Mouse (Mus musculus): Measurements from ENCODE around the gene Atg14. TPM values are rescaled to one million over a fixed set of nuclear protein-coding genes. Genes with fewer than 3 reads are reported as not detected.

Atg14 gene
- polyA plus RNA-seq, 1 experiment from 2014 or later = 13.9 TPM

DNA sequence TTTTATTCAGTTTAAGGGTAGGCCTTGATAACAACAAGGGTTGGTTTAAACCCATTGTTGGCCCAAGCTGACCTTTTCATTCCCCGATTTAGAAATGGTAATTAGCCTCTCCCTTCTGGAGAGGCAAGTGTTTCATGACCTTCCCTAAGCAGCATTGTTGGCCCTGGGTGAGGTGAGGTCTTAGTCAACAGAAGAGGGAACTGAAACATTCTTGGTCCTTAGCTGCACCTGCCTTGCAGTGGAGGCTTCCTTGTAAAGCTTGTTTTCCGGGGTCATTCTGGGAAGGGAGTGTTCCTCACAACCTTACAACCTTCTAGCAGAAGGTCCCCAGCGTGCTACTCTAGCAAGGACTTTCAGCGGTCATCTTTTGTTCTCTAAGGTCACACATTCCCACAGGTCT is 2.3 kb upstream of the Atg14 start:
- Histone ChIP-seq H3K4me1 (replicated peaks; ENCODE audit: insufficient read depth, low read length) (no peaks in the 10 kb centered on the region), H3K9me3 (replicated peaks; ENCODE audit: low read length) (no peaks in the 10 kb centered on the region), H3K27ac (no peak overlapping the region), H3K4me2 (ENCODE audit: low read length) (no peak overlapping the region), H3K27me3 (ENCODE audit: insufficient read depth, low read length) (no peaks in the 10 kb centered on the region), H3K9ac (ENCODE audit: low read depth, low read length) (no peak overlapping the region), H3K36me3 (ENCODE audit: insufficient read depth, low read length) (no peaks in the 10 kb centered on the region), H3K4me3 (replicated peaks; ENCODE audit: low read depth, low read length) (no peak overlapping the region)
- no peak for ATAC-seq (replicated peaks; ENCODE audit: low FRiP score, low read depth)
- WGBS = 75% methylated on average over 4 of the region's 4 CpGs
- no peak for DNase-seq (ENCODE audit: low spot score)
- no peak for TF ChIP-seq CTCF (IDR thresholded peaks at IDR 0.05; ENCODE audit: low read depth)

DNA sequence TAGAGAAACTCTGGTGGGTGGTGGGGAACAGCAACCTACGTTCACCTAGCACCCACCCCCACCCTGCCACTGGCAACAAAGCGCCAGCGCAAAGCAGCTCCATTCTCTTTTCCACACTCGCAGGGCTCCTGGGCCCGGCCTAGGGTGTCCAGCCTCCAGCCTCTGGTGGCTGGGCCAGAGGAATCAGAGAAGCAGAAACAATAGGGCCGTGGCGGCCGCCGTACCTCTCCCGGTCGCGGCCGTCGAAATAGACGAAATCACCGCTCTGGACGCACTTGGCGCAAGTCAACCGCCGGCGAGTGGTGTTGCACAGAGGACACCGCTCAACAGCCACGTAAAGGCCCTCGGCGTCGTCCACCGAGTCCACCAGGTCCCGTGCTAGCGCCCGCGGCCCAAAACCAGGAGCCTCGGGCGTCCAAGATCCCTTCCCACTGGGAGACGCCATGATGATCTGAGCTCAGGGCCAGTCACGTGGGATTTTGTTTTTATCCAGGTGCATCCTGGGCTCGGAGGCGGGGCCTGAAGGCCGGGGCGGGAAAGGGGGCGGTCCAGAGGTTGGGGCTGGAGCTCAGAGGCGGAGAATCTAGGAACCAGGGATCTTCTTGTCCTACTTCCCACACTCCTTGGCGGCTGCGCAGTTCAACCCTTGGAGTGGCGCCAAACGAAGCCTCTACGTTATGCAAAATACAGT is 2.3 kb downstream of the Atg14 start:
- peak overlapping the region; percentile 63; the same call in 1 of the 2 replicates for H3K27ac ChIP-seq
- WGBS = under 1% methylated on average over 46 of the region's 46 CpGs

DNA sequence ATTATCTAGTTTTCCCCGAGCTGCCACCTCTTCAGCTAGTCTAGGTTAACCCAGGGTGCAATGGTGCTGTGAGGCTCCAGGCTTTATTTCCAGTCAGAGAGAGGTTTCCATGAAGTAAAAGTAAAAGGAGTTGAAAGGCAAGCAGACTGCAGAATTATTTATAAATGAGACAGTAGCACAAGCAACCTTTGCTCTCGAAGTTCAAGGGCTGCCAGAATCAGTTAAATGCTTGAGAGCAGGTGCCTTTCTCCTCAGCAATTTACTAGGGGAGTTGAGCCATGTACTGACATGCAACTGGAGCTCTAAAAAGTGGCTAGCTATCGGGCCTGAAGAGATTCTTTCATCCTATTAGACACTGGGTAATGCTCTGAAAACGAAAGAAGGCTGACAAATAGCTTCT is 7.3 kb downstream of the Atg14 start:
- Histone ChIP-seq H3K4me2 (ENCODE audit: low read length) (no peak overlapping the region), H3K27me3 (ENCODE audit: insufficient read depth, low read length) (no peaks in the 10 kb centered on the region), H3K27ac (no peak overlapping the region), H3K9me3 (replicated peaks; ENCODE audit: low read length) (no peaks in the 10 kb centered on the region), H3K9ac (ENCODE audit: low read depth, low read length) (no peak overlapping the region), H3K4me3 (replicated peaks; ENCODE audit: low read depth, low read length) (no peak overlapping the region), H3K4me1 (replicated peaks; ENCODE audit: insufficient read depth, low read length) (peaks cover 6% of the 10 kb centered on the region; the same call in 1 of the 2 replicates), H3K36me3 (ENCODE audit: insufficient read depth, low read length) (0 out of 2 replicates have a peak, but pooled peaks cover 7% of the 10 kb centered on the region)
- WGBS = 82% methylated on average over 4 of the region's 4 CpGs
- no peak for ATAC-seq (replicated peaks; ENCODE audit: low FRiP score, low read depth)
- no peak for DNase-seq (ENCODE audit: low spot score)
- TF ChIP-seq CTCF (IDR thresholded peaks at IDR 0.05; ENCODE audit: low read depth) = no peak

More for the DNA sequence above, 2.3 kb downstream of the Atg14 start:
- H3K4me2 ChIP-seq (ENCODE audit: low read length) = peak overlapping the region; percentile 67
- TF ChIP-seq CTCF (IDR thresholded peaks at IDR 0.05; ENCODE audit: low read depth) = no peak
- no peaks in the 10 kb centered on the region for H3K27me3 ChIP-seq (ENCODE audit: insufficient read depth, low read length)
- peaks cover 6% of the 10 kb centered on the region; the same call in 1 of the 2 replicates for H3K4me1 ChIP-seq (replicated peaks; ENCODE audit: insufficient read depth, low read length)
- H3K9me3 ChIP-seq (replicated peaks; ENCODE audit: low read length) = no peaks in the 10 kb centered on the region
- ATAC-seq (replicated peaks; ENCODE audit: low FRiP score, low read depth) (peak; percentile 97), DNase-seq (ENCODE audit: low spot score) (peak; percentile 99)
- peak overlapping the region; percentile 73 for H3K9ac ChIP-seq (ENCODE audit: low read depth, low read length)
- no peaks in the 10 kb centered on the region for H3K36me3 ChIP-seq (ENCODE audit: insufficient read depth, low read length)
- peak overlapping the region; percentile 78 for H3K4me3 ChIP-seq (replicated peaks; ENCODE audit: low read depth, low read length)

DNA sequence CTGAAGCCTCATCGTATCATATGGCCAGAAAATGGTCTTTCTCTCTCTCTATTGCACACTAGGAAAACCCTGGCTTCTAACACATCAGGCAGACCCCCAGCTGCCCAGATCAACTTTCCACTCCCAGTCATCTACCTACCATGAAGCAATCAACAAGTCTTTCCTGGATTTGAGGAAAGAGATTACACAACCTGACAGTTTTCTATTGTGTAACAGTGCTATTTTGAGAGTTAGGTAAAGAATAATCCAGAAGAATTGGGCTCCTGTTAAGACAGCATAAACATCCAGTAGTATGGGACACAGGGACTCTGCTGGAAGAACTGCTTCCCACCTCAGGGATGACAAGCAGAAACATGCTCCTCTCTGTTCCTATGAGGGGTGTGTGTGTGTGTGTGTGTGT is 7.9 kb downstream of the Atg14 start:
- DNase-seq (ENCODE audit: low spot score) (no peak), ATAC-seq (replicated peaks; ENCODE audit: low FRiP score, low read depth) (no peak)
- 0 out of 2 replicates have a peak, but pooled peaks cover 7% of the 10 kb centered on the region for H3K36me3 ChIP-seq (ENCODE audit: insufficient read depth, low read length)
- H3K9me3 ChIP-seq (replicated peaks; ENCODE audit: low read length) = no peaks in the 10 kb centered on the region
- no peak overlapping the region for H3K9ac ChIP-seq (ENCODE audit: low read depth, low read length)
- H3K27me3 ChIP-seq (ENCODE audit: insufficient read depth, low read length) = no peaks in the 10 kb centered on the region
- no peak overlapping the region for H3K4me2 ChIP-seq (ENCODE audit: low read length)
- peaks cover 6% of the 10 kb centered on the region; the same call in 1 of the 2 replicates for H3K4me1 ChIP-seq (replicated peaks; ENCODE audit: insufficient read depth, low read length)
- no peak overlapping the region for H3K4me3 ChIP-seq (replicated peaks; ENCODE audit: low read depth, low read length)
- H3K27ac ChIP-seq = no peak overlapping the region
- WGBS = 95% methylated on average over 1 of the region's 1 CpGs
- TF ChIP-seq CTCF (IDR thresholded peaks at IDR 0.05; ENCODE audit: low read depth) = no peak

DNA sequence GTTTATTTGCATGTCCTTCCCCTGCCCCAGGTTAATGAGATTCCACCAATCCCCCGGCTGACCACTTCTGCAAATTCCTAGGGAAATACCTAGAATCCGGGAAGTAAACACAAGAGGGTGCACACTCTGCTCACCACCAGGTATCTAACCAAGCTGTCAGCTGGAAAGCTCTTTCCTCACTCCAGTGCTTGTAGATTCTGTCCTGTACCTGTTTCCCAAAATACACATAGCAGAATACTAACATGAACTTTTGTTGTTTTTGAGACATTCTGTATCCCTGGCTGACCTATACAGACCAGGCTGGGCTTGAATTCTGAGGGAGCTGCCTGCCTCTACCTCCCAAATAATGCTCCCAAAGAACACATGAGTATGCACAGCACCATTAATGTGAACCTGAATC is 9.7 kb downstream of the Atg14 start:
- Histone ChIP-seq H3K4me2 (ENCODE audit: low read length) (no peak overlapping the region), H3K36me3 (ENCODE audit: insufficient read depth, low read length) (0 out of 2 replicates have a peak, but pooled peaks cover 7% of the 10 kb centered on the region), H3K9ac (ENCODE audit: low read depth, low read length) (no peak overlapping the region), H3K4me1 (replicated peaks; ENCODE audit: insufficient read depth, low read length) (no peaks in the 10 kb centered on the region), H3K9me3 (replicated peaks; ENCODE audit: low read length) (no peaks in the 10 kb centered on the region), H3K4me3 (replicated peaks; ENCODE audit: low read depth, low read length) (no peak overlapping the region), H3K27me3 (ENCODE audit: insufficient read depth, low read length) (no peaks in the 10 kb centered on the region), H3K27ac (no peak overlapping the region)
- WGBS = 81% methylated on average over 2 of the region's 2 CpGs
- DNase-seq (ENCODE audit: low spot score) = no peak
- TF ChIP-seq CTCF (IDR thresholded peaks at IDR 0.05; ENCODE audit: low read depth) = no peak
- no peak for ATAC-seq (replicated peaks; ENCODE audit: low FRiP score, low read depth)

DNA sequence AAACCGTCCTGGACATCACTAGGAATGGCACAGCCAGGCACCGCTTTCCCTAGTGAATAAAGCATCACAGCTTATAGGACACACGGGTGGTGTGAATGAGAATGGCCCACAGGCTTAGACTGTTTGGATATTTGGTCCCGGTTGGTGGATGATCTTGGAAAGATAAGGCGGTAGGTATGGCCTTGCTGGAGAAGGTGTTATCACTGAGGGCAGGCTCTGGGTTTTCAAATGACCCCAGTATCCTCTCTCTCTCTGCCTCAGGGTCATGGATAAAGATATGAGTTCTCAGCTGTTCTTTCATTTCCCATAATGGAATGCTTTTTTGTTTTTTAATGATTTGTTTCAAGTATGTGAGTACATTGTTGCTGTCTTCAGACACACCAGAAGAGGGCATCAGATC is 15.2 kb downstream of the Atg14 start:
- H3K27me3 ChIP-seq (ENCODE audit: insufficient read depth, low read length) = no peaks in the 10 kb centered on the region
- 92% methylated on average over 5 of the region's 5 CpGs for WGBS
- TF ChIP-seq CTCF (IDR thresholded peaks at IDR 0.05; ENCODE audit: low read depth) = no peak
- H3K4me1 ChIP-seq (replicated peaks; ENCODE audit: insufficient read depth, low read length) = no peaks in the 10 kb centered on the region
- DNase-seq (ENCODE audit: low spot score) = no peak
- peaks cover 28% of the 10 kb centered on the region; the same call in 1 of the 2 replicates for H3K36me3 ChIP-seq (ENCODE audit: insufficient read depth, low read length)
- no peaks in the 10 kb centered on the region for H3K9me3 ChIP-seq (replicated peaks; ENCODE audit: low read length)
- H3K27ac ChIP-seq = no peak overlapping the region
- H3K4me3 ChIP-seq (replicated peaks; ENCODE audit: low read depth, low read length) = no peak overlapping the region
- H3K9ac ChIP-seq (ENCODE audit: low read depth, low read length) = no peak overlapping the region
- H3K4me2 ChIP-seq (ENCODE audit: low read length) = no peak overlapping the region
- no peak for ATAC-seq (replicated peaks; ENCODE audit: low FRiP score, low read depth)

Measured in kidney, postnatal 0 days (tissue).